Mouse (Mus musculus) heart, adult 18-20 months (tissue): ENCODE results near the gene Vmac. TPM values are rescaled to one million over a fixed set of nuclear protein-coding genes. Genes with fewer than 3 reads are reported as not detected.

ENCODE experiments used
- DNase-seq, 2 experiments: peaks; one replicate each; pipeline ENCODE4 v3.0.0; 2021 to 2022; ENCODE audit warnings: mixed read lengths in 1 of 2
- long read RNA-seq, 2 experiments: library from polyadenylated mRNA; stranded (forward); transcript quantifications; one replicate each; pipeline ENCODE4 v2.0.0; 2021
- total RNA-seq, 2 experiments: library from RNA; stranded (reverse); gene quantifications; 2 replicates each; pipeline ENCODE4 v1.2.3; 2021

The Vmac gene
- total RNA-seq, result 1 to 10 TPM; 3.3 to 4.5 TPM
- long read RNA-seq, experiment 1, partial matches to known transcripts, result 0 of 2 reads
- long read RNA-seq, experiment 1, other reads (novel, unspliced or antisense), result 1 of 2 reads
- long read RNA-seq, experiment 2, partial matches to known transcripts, result 0 of 6 reads
- long read RNA-seq, experiment 2, other reads (novel, unspliced or antisense), result 3 of 6 reads

DNA sequence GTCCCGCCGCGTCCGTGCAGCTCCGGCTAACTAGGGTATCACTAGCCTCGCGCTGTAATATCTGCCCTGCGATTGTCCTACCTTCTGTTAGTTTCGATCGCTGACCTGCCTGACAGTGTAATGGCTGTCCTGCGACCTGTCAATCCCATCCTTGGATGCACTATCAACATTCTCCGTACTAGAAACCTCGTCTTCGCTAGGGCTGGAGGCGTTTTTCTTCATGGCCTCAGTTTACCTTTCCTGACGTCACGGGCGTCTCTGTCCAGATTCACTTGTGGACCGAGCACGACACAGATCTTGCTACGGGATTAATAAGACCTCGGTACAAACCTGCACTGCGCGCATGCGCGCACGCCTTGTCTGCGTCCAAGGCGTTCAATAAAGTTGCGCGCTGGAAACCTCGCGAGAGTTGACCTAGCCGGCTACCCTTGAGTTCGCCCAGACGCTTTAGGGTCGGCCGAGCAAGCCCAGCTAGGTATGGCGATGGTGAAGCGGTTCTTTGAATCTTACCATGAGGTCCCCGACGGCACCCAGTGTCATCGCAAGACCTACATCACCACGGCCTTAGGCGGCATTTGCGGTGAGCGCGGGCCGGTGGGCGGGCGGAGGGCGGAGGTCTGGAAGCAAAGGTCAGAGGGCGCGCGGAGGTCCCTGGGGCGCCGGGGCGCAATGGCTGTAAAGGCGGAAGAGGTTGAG, at the start of gene Vmac, which contains the start of gene Ndufa11:
Gene Vmac (minus strand): TSS at position 660 of the 696 bp plus-strand sequence.
Gene Ndufa11 (plus strand): TSS at position 405 of the 696 bp plus-strand sequence.
- DNase-seq, result peak; percentile 94 to 97

DNA sequence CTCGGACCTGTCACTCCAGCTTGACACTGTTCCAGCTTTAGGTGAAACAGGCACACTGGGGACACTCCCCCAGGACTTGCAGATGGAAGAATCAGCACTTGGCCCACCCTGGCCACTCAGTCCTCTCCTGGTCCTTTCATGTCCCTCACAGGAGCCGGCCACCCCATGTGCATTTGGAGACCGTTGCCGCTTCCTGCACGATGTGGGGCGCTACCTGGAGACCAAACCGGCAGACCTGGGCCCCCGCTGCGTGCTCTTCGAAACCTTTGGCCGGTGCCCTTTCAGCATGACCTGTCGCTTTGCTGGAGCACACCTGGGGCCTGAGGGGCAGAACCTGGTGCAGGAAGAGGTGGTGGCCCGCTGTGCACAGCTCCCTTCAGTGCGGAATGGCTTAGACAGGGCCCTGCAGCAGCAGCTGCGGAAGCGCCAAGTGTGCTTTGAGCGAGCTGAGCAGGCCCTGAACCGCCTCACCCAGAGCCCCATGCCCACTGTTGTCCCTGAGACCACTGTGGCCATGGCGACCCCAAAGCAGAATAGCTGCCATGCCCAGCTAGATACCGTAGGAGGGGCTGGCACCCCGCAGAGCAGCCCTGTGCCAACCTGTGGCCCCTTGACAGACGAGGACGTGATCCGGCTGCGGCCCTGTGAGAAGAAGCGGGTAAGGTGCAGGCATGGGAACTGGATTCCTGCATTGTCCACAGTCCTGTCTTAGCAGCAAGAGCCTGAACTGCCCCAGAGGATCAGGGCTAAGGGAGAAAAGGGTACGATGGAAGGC, 49.0 kb upstream of the Vmac start:
- DNase-seq, result no peak

DNA sequence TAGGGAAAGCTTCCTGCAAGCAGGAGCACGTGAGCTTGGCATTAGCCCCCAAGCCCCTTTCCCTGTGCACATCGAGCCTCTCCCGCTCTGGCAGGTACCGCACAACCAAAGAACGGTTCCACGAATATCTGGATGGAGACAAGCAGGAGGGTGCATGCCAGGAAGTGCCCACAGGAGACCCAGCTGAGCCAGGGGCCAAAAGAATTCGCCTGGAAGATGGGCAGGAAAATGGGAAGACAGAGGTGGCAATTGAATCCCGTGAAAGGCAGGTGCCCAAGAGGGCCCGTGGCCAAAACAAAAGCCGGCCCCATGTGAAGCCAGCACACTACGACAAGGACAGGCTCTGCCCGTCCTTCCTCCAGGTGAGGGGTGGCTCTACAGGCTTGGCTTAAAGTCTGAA, 47.6 kb upstream of the Vmac start:
- DNase-seq, result no peak

DNA sequence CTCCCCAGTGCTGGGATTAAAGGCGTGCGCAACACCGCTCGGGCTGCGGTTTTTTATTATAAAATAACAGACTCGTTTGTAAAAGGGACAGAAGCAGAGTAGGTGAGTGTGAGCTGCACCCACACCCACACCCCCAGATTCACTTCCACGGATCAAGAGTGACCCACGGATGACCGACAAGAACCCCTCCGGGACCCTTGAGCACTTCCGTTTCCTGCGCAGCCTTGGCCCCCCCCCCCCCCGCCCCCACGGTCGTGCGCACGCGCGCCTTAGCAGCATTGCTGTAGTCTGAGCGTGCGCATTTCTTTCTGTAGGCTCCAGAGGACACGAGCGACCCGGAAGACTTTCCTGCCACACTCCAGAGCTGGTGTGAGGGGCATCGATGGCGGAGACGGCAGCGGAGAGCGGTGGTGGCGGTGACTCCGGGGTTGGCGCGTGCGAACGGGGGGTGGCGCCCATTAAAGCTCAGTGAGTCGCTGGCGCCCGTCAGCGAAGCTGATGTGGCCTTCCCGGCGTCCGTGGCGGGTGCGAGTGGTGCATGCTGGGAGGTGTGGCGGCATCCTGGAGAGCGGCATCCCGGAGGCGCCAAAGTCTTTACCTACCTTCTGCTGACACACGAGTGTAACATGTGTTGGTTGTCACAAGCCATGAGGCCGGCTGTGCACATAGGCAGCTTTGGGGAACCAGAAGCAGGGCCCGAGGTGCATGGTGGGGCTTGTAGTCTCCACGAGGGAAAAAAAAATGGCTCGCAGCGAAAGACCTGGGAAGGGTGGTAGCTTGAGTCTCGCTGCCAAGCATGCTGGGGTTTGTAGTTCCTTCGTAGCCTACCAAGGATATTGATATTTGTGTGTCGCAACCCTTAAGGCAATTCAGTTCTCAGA, 46.9 kb upstream of the Vmac start, which contains the start of gene Dus3l:
Gene Dus3l (plus strand): TSS at position 284 of the 881 bp plus-strand sequence.
- peak; percentile 94 to 95 for DNase-seq

DNA sequence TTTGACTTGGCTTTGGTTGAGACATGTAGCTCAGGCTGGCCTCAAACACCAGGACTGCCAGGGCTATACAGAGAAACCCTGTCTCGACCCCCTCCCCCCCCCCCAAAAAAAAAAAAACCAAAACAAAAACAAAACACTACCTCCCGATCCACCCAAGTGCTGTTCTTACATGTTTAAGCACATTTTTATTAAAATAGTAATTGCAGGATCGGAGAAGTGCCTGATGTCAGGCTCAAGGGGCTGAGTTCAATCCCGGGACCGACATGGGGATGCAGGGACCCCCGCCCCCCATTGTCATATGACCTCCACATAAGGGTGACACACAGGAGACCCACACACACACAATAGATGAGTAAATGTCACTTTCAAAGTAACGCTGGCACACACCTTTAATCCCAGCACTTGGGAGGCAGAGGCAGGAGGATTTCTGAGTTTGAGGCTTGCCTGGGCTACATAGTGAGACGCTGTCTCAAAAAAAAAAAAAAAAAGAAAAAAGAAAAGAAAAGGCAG, 46.0 kb upstream of the Vmac start:
- no peak for DNase-seq

DNA sequence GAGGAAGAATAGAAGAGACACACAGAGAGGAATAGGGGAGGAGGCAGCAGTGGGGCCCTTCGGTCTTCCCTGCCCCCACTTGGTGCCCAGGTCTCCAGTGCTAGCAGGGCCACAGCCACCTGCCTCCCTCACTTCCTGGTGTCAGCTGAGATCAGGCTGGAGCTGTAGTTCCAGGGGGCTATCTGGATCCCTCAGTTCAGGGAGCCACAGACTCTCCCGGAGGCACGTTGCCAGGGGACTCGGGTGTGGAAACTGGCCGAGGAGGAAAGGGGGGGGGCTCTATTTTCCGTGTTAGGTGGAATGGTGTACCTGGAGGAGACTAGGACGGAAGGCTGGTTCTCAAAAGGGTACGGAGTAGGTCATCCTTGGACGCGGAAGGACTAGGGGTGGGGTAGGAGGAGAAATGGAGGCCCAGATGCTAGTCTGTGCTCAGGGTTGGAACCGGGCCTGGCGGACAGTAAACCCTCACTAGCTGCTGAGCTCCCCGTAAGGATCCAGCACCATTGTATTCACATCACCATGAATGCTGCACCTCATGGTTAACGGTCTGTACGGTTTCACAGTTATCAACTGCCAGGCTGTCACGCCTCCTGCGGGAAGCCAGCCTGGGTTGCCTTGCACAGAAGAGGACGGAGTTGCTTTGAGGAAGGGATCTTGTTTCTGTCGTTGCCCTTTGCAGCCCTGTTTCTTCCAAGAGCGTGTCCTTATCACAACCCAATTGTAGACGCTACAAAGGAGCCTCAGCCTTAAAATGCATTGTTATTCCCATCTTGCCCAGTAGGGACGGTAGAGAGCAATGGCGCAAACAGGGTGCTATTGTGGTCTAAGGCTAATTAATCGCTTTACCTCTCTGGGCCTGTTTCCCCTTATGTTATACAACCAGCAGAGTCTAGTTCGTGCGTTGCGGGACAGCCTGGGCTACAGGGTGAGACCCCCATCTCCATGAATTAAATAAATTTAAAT, 45.2 kb upstream of the Vmac start:
- peak; percentile 64 to 75 for DNase-seq

DNA sequence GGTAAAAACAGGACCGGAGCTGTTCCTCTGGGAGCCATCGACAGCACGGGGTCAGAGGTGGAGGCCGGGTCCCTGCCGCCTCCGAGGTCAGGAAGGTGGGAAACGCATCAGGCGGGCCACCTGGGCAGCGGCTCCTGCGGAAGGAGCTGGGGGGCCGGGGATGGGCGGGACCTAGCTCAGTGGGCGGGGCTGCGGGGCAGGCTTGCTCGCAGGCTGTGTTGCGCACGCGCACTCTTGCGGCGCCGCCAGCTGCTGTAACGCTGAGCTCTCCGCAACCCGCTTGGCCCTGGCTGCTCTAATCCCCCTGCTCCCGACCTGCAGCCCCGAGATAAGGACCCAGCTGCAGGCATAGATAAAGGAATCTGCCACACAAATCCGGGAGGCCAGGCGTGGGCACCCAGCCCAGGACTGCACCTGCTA, 44.2 kb upstream of the Vmac start:
- DNase-seq, result peak; percentile 87 to 89

DNA sequence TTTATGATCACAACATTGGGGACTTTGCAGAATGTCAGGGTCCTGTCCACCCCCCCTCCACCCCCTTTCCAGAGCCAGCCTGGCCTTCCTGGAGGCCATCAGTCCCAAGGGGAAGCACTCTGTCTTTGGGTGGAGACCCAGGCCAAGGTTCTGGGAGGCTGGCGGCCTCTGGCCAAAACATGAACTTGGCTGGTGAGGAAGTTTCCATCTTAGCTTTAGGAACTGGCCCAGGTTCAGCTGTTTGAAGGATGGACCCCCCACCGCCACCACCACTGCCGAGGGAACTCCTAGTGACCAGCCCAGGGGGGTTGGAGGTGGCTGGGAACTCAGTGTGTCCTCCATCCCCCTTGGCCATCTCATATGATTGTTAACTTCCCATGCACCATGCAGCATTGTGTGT, 43.3 kb upstream of the Vmac start:
- DNase-seq, result no peak

DNA sequence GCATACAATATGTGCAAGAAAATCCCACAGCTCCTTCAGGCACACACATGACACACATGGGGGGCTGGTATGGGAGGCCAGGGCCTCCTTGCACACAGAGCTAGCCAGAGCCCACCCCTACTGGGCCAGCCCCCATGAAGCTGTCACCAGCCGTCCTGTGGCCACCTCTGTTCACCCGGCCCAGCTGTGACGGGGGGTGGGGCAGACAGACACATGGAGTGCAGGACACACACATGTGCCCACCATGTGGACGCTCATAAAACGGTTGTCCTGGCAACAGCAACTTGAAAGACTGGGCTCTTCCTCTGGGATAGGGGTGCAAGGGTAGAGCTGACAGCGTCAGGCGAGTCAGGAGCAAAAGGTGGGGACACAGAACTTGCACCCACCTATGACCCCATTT, 41.4 kb upstream of the Vmac start:
- DNase-seq, result no peak

DNA sequence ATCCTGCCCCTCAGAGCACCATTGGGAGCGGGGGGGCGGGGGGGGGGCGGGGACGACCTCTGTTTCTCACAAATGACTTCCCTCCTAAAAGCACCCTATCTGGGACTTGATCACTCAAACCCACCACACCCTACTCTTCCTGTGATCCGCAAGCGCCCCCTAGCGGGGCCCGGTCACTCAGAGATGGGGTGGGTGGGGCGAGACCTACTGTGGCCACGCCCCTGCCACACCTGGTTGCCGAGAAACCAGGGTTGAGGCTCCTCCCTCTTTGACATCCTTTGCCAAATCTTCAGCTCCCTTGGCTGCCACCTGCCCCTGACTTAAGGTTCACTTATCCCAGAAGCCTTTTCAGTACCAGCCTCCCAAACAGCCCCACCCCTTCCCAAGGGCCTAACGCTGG, 40.3 kb upstream of the Vmac start:
- DNase-seq, result peak; percentile 54 to 71

DNA sequence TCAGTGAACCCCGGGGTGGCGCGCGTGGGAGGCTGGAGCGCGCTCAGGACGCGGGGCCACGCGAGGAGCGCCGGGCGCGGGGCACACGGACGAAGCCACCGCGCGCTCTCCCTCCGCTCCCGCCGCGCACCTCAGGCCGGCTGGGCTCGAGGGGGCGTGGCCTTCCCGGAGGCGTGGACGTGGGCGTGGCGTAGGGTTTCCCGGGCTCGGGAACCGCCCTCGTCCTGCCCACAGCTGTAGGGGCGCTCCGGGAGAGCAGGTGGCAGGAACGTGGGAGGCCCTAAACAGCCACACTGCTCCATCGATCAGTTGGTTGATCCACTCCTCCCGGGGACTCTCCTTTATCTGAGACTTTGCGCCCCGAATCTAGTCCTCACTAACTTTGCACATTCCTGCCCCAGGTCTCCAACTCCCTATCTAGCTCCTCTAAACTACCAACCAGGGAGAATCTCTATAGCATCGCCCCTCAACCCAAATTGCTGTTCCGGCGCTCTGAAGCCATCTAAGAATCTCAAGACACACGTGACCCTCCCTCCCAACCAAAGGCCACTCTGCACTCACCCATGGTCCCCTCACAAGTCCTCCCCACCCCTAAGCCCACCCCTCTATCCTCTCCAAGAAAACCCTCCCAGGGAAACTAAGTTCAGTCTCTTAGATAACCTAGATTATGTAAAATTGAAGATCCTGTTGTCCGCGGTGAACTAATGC, 39.7 kb upstream of the Vmac start, which contains the start of gene Nrtn:
Gene Nrtn (minus strand): TSS at position 115 of the 708 bp plus-strand sequence.
- peak; percentile 85 to 90 for DNase-seq

DNA sequence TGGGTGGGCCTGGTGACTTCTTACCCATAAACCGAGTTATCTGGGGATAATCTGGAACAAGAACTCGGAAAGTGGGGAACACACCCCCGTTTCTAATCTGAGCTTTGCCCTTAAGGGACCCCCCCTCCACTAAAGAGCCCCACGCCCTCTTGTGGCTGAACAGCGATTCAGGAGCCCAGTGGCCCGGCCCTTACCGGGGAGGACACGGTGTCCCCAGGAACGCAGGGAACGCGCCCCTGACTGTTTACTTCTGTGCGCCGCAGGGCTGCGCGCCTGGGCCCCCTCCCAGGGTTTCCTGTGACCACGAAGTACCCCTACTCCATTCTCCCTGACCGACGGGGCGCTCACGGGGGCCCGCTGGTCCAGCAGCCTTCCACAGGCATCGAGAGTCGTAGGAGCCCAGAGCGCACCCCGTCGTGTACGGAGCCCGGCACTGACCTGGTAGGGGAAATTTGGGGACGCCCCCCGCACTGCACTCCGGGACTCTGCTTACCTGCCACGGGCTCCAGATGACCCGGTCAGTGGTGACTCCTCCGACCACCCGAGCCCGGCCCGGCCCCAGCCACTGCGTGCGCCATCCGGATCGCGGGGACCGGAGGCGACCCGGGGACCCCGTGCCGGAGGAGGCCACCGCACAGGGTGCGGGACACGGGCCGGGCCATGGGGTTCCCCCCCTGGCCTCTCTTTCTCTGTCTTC, 39.0 kb upstream of the Vmac start:
- DNase-seq, result peak; percentile 38 to 53

DNA sequence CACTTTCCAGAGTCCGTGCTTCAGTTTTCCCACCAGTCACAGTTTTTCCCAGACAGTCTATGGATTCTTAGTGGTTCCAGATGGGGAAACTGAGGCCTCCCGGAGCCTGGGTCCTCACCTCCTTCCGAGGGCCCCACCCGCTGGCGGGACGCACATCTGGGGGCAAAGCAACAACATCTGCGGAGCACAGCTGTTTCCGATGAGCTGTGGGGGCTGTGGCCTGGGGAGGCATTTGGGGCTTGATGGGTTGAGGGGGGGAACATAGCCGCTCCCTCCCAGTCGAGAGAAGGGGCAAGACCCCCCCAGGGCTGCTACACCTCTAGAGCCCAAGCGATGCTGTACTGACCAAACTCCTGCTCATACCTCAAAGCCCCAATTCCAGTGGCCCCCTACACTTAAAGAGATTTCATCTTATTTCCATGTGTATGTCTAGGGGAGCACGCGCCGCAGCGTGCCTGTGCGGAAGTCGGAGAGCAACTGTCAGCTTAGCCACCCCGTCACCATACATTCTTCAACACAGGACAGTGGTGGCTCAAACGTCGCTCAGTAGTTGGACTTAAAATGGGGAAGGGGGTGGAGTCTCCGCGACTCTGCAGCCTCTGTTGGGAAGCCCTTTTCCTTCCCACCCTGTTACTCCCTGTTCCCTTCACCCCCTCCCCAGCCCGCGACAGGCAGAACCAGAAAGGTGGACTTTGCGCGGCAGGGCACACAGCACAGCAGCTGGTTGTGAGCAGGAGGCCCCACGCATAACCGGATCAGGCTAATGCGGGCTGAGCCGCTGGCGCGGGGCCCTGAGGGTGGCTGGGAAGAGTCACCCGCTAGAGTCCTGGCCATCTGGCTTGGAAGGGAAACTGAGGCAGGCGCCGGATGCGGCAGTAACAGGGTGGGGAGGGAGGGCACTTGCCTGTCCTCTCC, 36.7 kb upstream of the Vmac start:
- no peak for DNase-seq

DNA sequence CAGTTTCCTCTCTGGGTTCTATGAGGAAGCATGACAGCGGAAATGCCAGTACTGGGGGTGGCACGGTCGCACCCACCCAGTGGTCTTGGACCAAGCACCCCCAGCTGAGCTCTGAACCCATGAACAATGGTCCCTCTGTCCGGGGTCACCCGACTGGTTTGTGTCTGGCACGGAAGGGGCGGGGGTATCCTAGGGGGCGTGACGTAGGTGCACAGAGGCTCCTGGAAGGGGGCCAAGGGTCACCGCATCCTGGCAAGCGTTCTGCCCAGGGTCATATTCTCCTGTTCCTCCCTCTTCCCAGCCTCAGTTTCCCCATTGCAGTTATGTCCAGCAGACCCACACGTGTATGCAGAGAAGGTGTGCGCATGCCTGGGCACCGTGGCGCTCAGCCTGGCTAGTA, 35.6 kb upstream of the Vmac start:
- DNase-seq, result no peak

DNA sequence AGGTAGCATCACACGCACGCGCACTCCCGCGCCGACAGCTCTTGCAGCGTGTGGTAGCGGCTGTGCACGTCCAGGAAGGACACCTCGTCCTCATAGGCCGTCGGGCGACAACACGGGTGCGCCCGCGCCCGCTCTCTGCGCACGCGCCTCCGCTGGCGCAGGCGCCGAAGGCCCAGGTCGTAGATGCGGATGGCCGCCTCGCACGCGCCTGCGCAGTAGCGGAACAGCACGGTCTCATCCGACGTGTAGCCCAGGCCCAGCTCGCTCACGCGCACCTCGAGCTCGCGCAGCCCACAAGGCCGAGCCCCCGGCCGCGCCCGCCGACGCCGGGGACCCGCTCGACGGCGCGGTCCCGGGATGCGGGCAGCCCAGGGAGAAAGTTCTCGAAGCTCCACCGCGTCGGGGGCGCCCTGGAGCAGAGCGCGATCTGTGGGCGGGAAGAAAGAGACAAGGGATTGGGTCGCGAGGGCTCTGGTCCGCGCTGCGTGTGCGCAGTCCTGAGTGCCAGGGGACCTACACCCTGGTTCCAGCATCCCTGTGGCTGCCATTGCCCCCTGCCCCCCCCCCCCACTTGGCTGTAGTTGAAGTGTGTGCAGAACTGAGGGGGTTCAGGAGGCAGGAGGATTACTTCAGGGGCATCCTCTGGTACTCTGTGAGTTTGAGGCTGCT, 33.7 kb upstream of the Vmac start:
- no peak for DNase-seq

DNA sequence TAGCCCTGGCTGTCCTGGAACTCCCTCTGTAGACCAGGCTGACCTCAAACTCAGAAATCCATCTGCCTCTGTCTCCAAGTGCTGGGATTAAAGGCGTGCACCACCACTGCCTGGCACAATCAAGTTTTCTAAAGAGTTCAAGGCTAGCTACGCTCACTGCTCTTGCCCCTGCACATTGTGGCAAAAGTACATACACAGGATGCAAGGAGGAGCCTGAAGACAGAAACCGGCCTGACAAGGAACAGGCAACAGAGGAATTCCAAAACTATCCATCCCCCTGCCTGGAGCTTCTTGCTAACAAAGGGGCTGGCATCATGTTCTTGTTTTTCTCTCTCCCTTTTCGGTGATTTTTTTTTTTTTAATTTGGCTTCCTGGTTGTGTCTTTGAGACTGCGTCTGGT, 26.4 kb upstream of the Vmac start:
- DNase-seq, result no peak

DNA sequence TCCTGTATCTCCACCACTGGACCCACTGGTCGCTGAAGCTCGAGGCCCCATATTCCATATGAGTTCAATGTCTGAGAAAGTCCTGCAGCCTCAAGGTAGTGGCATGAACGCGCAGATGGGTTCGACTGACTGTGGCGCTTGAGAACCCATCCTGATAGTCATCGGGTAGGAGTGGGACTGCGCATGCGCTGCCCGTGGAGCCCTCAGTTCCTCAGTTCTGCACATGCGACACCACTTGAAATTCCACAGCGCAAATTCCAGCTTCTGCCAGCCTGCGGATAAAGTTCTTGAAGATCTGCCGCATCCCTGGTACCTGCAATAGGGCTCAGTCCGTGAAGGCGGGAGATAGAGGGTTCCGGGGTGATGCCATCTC, 23.0 kb upstream of the Vmac start:
- no peak for DNase-seq
